In the genomic region with DNA sequence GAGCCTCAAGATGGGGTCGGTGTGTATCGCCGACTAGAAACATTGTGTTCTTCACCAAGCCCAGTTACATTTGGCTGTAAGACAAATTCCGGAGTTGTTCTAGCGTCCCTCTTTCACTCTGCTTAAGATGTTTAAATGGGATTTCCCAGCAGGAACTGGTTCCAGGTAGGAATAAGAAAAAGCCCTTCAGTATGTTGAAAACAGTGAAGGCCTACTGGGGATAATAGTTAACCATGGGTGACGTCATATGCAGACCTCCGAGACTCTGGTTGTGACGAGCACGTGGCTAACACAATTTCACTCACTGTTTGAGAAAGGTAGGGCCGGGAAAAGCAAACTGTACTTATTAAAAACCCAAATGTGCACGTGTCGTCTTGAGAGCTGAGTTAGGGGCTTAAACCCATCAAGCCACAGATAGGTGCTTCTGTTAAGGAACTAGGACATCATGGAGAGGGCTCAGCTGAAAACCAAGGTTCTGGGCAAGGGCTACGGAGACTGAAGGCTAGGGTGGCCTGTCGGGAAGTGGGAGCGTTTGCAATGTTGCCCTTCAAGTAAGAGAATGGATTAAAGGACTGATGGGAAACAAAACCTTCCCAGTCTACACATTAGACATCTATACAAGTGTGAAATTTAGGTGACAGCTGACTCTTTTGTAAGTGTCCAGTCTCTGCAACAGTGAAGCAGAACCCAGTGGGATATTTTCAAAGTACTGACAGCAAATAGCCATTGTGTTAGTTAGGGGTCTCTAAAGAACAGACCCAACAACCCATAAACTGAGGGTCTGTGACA, we compare ENCODE assay signal across 8 mouse cellular contexts. TPM values are rescaled to one million over a fixed set of nuclear protein-coding genes. Genes with fewer than 3 reads are reported as not detected.
DNase-seq lines count a peak whose midpoint lies in the region; ATAC-seq and TF ChIP-seq lines count a peak whose summit lies in the region.

No protein-coding gene starts in this region.

- no peak overlapping the region for H3K27ac ChIP-seq in heart, embryonic 13.5 days (replicated peaks)
- no peak overlapping the region for H3K27ac ChIP-seq in heart, adult 2 months
- no peak overlapping the region for H3K27ac ChIP-seq in cortical plate, adult 2 months (ENCODE audit: insufficient read depth, low read length)
- peak overlapping the region; percentile 95 for H3K27ac ChIP-seq in forebrain, embryonic 14.5 days (ENCODE audit: low read depth, low read length)
- no peak overlapping the region for H3K27ac ChIP-seq in limb, embryonic 13.5 days

- no peak for ATAC-seq in heart, embryonic 13.5 days (ENCODE audit: extremely low read depth, insufficient number of reproducible peaks, low FRiP score, low TSS enrichment)
- peak; percentile 6 for ATAC-seq in forebrain, embryonic 14.5 days
- no peak for ATAC-seq in limb, embryonic 13.5 days (ENCODE audit: low FRiP score, low read depth)

- intact Hi-C loops in heart, adult 2 months (cut with DNase I): no loop called here

- peaks cover 78% of the 10 kb centered on the region for H3K27me3 ChIP-seq in heart, embryonic 13.5 days (replicated peaks)
- H3K27me3 ChIP-seq in heart, adult 2 months (ENCODE audit: control insufficient read depth, insufficient read depth, low read length): peaks cover 2% of the 10 kb centered on the region
- no peaks in the 10 kb centered on the region for H3K27me3 ChIP-seq in forebrain, embryonic 14.5 days (replicated peaks; ENCODE audit: control insufficient read depth, insufficient read depth, low read length)
- peaks cover 65% of the 10 kb centered on the region for H3K27me3 ChIP-seq in limb, embryonic 13.5 days

- DNase-seq in heart, adult 2 months: no peak
- no peak for DNase-seq in forebrain, embryonic 14.5 days (ENCODE audit: low spot score)
- no peak for DNase-seq in spleen, postnatal 36 days (ENCODE audit: low spot score in 2 of 2)
- no peak for DNase-seq in adrenal gland, postnatal 36 days
- DNase-seq in cerebellum, adult 8-10 months: no peak

- H3K4me3 ChIP-seq in heart, embryonic 13.5 days: peak overlapping the region; percentile 54; the same call in 1 of the 2 replicates
- H3K4me3 ChIP-seq in heart, adult 2 months: no peak overlapping the region
- peak overlapping the region; percentile 46 for H3K4me3 ChIP-seq in cortical plate, adult 2 months (ENCODE audit: insufficient read depth, low read length)
- peak overlapping the region; percentile 47 for H3K4me3 ChIP-seq in forebrain, embryonic 14.5 days (ENCODE audit: low read depth, low read length)
- H3K4me3 ChIP-seq in limb, embryonic 13.5 days: peak overlapping the region; percentile 45; the same call in 1 of the 2 replicates

- H3K4me1 ChIP-seq in heart, embryonic 13.5 days: peaks cover 18% of the 10 kb centered on the region
- H3K4me1 ChIP-seq in heart, adult 2 months (ENCODE audit: control insufficient read depth, insufficient read depth, low read length): peaks cover 1% of the 10 kb centered on the region; the same call in 1 of the 2 replicates
- H3K4me1 ChIP-seq in cortical plate, adult 2 months (ENCODE audit: control insufficient read depth, insufficient read depth, low read length): no peaks in the 10 kb centered on the region
- H3K4me1 ChIP-seq in forebrain, embryonic 14.5 days (ENCODE audit: control insufficient read depth, insufficient read depth, low read length): peaks cover 37% of the 10 kb centered on the region
- peaks cover 23% of the 10 kb centered on the region for H3K4me1 ChIP-seq in limb, embryonic 13.5 days

- no peaks in the 10 kb centered on the region for H3K79me2 ChIP-seq in heart, adult 2 months (replicated peaks; ENCODE audit: control insufficient read depth, insufficient read depth, low read length)

- no peak for TF ChIP-seq EP300 in heart, adult 2 months (IDR thresholded peaks at IDR 0.05; ENCODE audit: insufficient read depth, low read depth, low read length)

- TF ChIP-seq POLR2A in heart, adult 2 months (IDR thresholded peaks at IDR 0.05; ENCODE audit: insufficient read depth, low read depth, low read length): no peak
- no peak for TF ChIP-seq POLR2A in cortical plate, adult 2 months (IDR thresholded peaks at IDR 0.05; ENCODE audit: extremely low read depth, insufficient read depth, low read length)

- WGBS in heart, embryonic 13.5 days: 51% methylated on average over 15 of the region's 15 CpGs
- WGBS in heart, adult 2 months: 68% methylated on average over 15 of the region's 15 CpGs
- 22% methylated on average over 15 of the region's 15 CpGs for WGBS in forebrain, embryonic 14.5 days
- 44% methylated on average over 15 of the region's 15 CpGs for WGBS in limb, embryonic 13.5 days

- no peaks in the 10 kb centered on the region for H3K9me3 ChIP-seq in heart, embryonic 13.5 days
- no peaks in the 10 kb centered on the region for H3K9me3 ChIP-seq in forebrain, embryonic 14.5 days (replicated peaks; ENCODE audit: control insufficient read depth, low read length)
- no peaks in the 10 kb centered on the region for H3K9me3 ChIP-seq in limb, embryonic 13.5 days

- H3K4me2 ChIP-seq in heart, embryonic 13.5 days: peak overlapping the region; percentile 89
- H3K4me2 ChIP-seq in forebrain, embryonic 14.5 days (ENCODE audit: low read length): peak overlapping the region; percentile 88
- peak overlapping the region; percentile 82 for H3K4me2 ChIP-seq in limb, embryonic 13.5 days (replicated peaks)

- H3K9ac ChIP-seq in heart, embryonic 13.5 days: no peak overlapping the region
- H3K9ac ChIP-seq in heart, adult 2 months (ENCODE audit: low read depth, low read length): no peak overlapping the region
- H3K9ac ChIP-seq in forebrain, embryonic 14.5 days (ENCODE audit: low read length): 0 out of 2 replicates have a peak overlapping the region, but pooled peaks have one; percentile 79
- no peak overlapping the region for H3K9ac ChIP-seq in limb, embryonic 13.5 days

- H3K36me3 ChIP-seq in heart, embryonic 13.5 days: no peaks in the 10 kb centered on the region
- H3K36me3 ChIP-seq in heart, adult 2 months (ENCODE audit: control insufficient read depth, insufficient read depth, low read length): no peaks in the 10 kb centered on the region
- H3K36me3 ChIP-seq in forebrain, embryonic 14.5 days (ENCODE audit: control insufficient read depth, insufficient read depth, low read length): no peaks in the 10 kb centered on the region
- H3K36me3 ChIP-seq in limb, embryonic 13.5 days: no peaks in the 10 kb centered on the region

- TF ChIP-seq CTCF in heart, adult 2 months (IDR thresholded peaks at IDR 0.05): no peak
- TF ChIP-seq CTCF in cortical plate, adult 2 months (IDR thresholded peaks at IDR 0.05; ENCODE audit: extremely low read depth, insufficient read depth, low read length): no peak

RNA-seq across cellular contexts. Expression of a gene that starts 0.8 kb away (rescaled TPM):
- polyA plus RNA-seq in heart, embryonic 13.5 days (2015; fragmentation: Nextera tagmentation; extraction: Ambion mirVana): 7.2 and 7.6 TPM in 2 replicates
- total RNA-seq in heart, adult 2 months (2021): 1 to 10 TPM; 4.7 to 5.2 TPM
- 5.7 and 5.8 TPM in 2 replicates for polyA plus RNA-seq in heart, adult 2 months (2012; rRNA removed)
- polyA plus RNA-seq in cortical plate, adult 2 months (2012; rRNA removed): 87.4 and 101 TPM in 2 replicates
- 117 and 162 TPM in 2 replicates for polyA plus RNA-seq in forebrain, embryonic 14.5 days (2014; fragmentation: Nextera tagmentation; extraction: Ambion mirVana)
- 19.7 and 20.9 TPM in 2 replicates for polyA plus RNA-seq in limb, embryonic 13.5 days (2015; fragmentation: Nextera tagmentation; extraction: Ambion mirVana)
- total RNA-seq in adrenal gland, postnatal 36 days (2021): 10 to 100 TPM; 36.9 to 88.8 TPM
